Comparison of ENCODE assay signal across 8 mouse cellular contexts in genomic region chr2:25372644-25373391, GRCm38 (mm10). TPM values are rescaled to one million over a fixed set of nuclear protein-coding genes. Genes with fewer than 3 reads are reported as not detected.
DNase-seq lines count a peak whose midpoint lies in the region; ATAC-seq and TF ChIP-seq lines count a peak whose summit lies in the region.

No protein-coding gene starts in this region.

- peak overlapping the region; percentile 95 for H3K4me2 ChIP-seq in intestine, embryonic 14.5 days (ENCODE audit: low read length)
- peak overlapping the region; percentile 80 for H3K4me2 ChIP-seq in midbrain, embryonic 16.5 days (ENCODE audit: low read length)

- no peak for TF ChIP-seq CTCF in kidney, adult 2 months (conservative IDR thresholded peaks at IDR 0.05; ENCODE audit: insufficient read depth, insufficient read length, low read depth, low read length)

- peak; percentile 20; the same call in 1 of the 2 replicates for ATAC-seq in intestine, embryonic 14.5 days (replicated peaks; ENCODE audit: low FRiP score, low TSS enrichment, low read depth)
- ATAC-seq in midbrain, embryonic 16.5 days, result peak; percentile 16

- H3K27ac ChIP-seq in kidney, adult 2 months (ENCODE audit: insufficient read depth, low read depth, low read length), result no peak overlapping the region
- H3K27ac ChIP-seq in intestine, embryonic 14.5 days (ENCODE audit: low read depth), result no peak overlapping the region
- H3K27ac ChIP-seq in midbrain, embryonic 16.5 days (ENCODE audit: low read length), result no peak overlapping the region

- no peaks in the 10 kb centered on the region for H3K27me3 ChIP-seq in kidney, adult 2 months (replicated peaks; ENCODE audit: control insufficient read depth, insufficient read depth, low read length)
- no peaks in the 10 kb centered on the region for H3K27me3 ChIP-seq in intestine, embryonic 14.5 days (replicated peaks; ENCODE audit: control insufficient read depth, insufficient read depth, low read length)
- H3K27me3 ChIP-seq in midbrain, embryonic 16.5 days (ENCODE audit: control insufficient read depth, insufficient read depth, low read depth, low read length), result peaks cover 3% of the 10 kb centered on the region; the same call in 1 of the 2 replicates

- TF ChIP-seq POLR2A in kidney, adult 2 months (IDR thresholded peaks at IDR 0.05; ENCODE audit: low read depth, low read length), result no peak

- no peaks in the 10 kb centered on the region for H3K4me1 ChIP-seq in kidney, adult 2 months (ENCODE audit: control insufficient read depth, insufficient read depth, low read length)
- H3K4me1 ChIP-seq in intestine, embryonic 14.5 days (replicated peaks; ENCODE audit: control insufficient read depth, insufficient read depth, low read length), result peaks cover 14% of the 10 kb centered on the region
- H3K4me1 ChIP-seq in midbrain, embryonic 16.5 days (ENCODE audit: control insufficient read depth, insufficient read depth, low read length), result peaks cover 7% of the 10 kb centered on the region

- peak overlapping the region; percentile 51 for H3K4me3 ChIP-seq in kidney, adult 2 months (ENCODE audit: insufficient read depth, low read depth, low read length)
- H3K4me3 ChIP-seq in intestine, embryonic 14.5 days (ENCODE audit: low read depth, low read length), result peak overlapping the region; percentile 69
- peak overlapping the region; percentile 67 for H3K4me3 ChIP-seq in midbrain, embryonic 16.5 days (ENCODE audit: low read depth, low read length)

- no peaks in the 10 kb centered on the region for H3K36me3 ChIP-seq in kidney, adult 2 months (ENCODE audit: control insufficient read depth, insufficient read depth, low read length)
- peaks cover 28% of the 10 kb centered on the region for H3K36me3 ChIP-seq in intestine, embryonic 14.5 days (ENCODE audit: control insufficient read depth, insufficient read depth, low read length)
- H3K36me3 ChIP-seq in midbrain, embryonic 16.5 days (ENCODE audit: control insufficient read depth, insufficient read depth, low read length), result no peaks in the 10 kb centered on the region

- no peaks in the 10 kb centered on the region for H3K9me3 ChIP-seq in intestine, embryonic 14.5 days (ENCODE audit: control insufficient read depth, low read length)
- H3K9me3 ChIP-seq in midbrain, embryonic 16.5 days (replicated peaks; ENCODE audit: control insufficient read depth, low read length, poor library complexity, severe bottlenecking), result no peaks in the 10 kb centered on the region

- no peak for DNase-seq in kidney, adult 2 months
- no peak for DNase-seq in kidney, postnatal 10 days
- DNase-seq in c-Kit-positive CD71-positive TER-119-positive erythroid progenitor cells, embryonic 14.5 days (ENCODE audit: low spot score), result peak; percentile 60
- DNase-seq in intestine, embryonic 14.5 days (ENCODE audit: low spot score), result no peak
- no peak for DNase-seq in adipocyte (ENCODE audit: low spot score)
- no peak for DNase-seq in right cerebral cortex, postnatal 25 days
- no peak for DNase-seq in kidney, adult 9 months

- 7% methylated on average over 42 of the region's 42 CpGs for WGBS in kidney, adult 2 months
- 2% methylated on average over 42 of the region's 42 CpGs for WGBS in intestine, embryonic 14.5 days
- WGBS in midbrain, embryonic 16.5 days, result 2% methylated on average over 42 of the region's 42 CpGs

- H3K9ac ChIP-seq in intestine, embryonic 14.5 days (ENCODE audit: low read length), result peak overlapping the region; percentile 59
- peak overlapping the region; percentile 71 for H3K9ac ChIP-seq in midbrain, embryonic 16.5 days (ENCODE audit: low read depth, low read length)

RNA-seq across cellular contexts. Expression of gene Sapcd2, which starts 0.7 kb away (rescaled TPM):
- 0.20 and 0.34 TPM in 2 replicates for polyA plus RNA-seq in kidney, adult 2 months (2012; rRNA removed)
- polyA plus RNA-seq in intestine, embryonic 14.5 days (2014; fragmentation: Nextera tagmentation; extraction: Ambion mirVana), result 43.2 and 47.4 TPM in 2 replicates
- 9.0 and 9.2 TPM in 2 replicates for polyA plus RNA-seq in midbrain, embryonic 16.5 days (2015; fragmentation: Nextera tagmentation; extraction: Ambion mirVana)

RNA-seq across cellular contexts. Expression of gene Uap1l1, which starts 7.3 kb away (rescaled TPM):
- 125 and 133 TPM in 2 replicates for polyA plus RNA-seq in kidney, adult 2 months (2012; rRNA removed)
- polyA plus RNA-seq in intestine, embryonic 14.5 days (2014; fragmentation: Nextera tagmentation; extraction: Ambion mirVana), result 36.3 and 46.0 TPM in 2 replicates
- 4.6 and 5.2 TPM in 2 replicates for polyA plus RNA-seq in midbrain, embryonic 16.5 days (2015; fragmentation: Nextera tagmentation; extraction: Ambion mirVana)

RNA-seq across cellular contexts. Expression of gene Dpp7, which starts 16.7 kb away (rescaled TPM):
- polyA plus RNA-seq in kidney, adult 2 months (2012; rRNA removed), result 167 and 171 TPM in 2 replicates
- polyA plus RNA-seq in intestine, embryonic 14.5 days (2014; fragmentation: Nextera tagmentation; extraction: Ambion mirVana), result 24.1 and 26.5 TPM in 2 replicates
- 22.6 and 26.2 TPM in 2 replicates for polyA plus RNA-seq in midbrain, embryonic 16.5 days (2015; fragmentation: Nextera tagmentation; extraction: Ambion mirVana)

RNA-seq across cellular contexts. Expression of gene Entpd2, which starts 22.9 kb away (rescaled TPM):
- 18.8 and 23.8 TPM in 2 replicates for polyA plus RNA-seq in kidney, adult 2 months (2012; rRNA removed)
- 5.9 and 7.4 TPM in 2 replicates for polyA plus RNA-seq in intestine, embryonic 14.5 days (2014; fragmentation: Nextera tagmentation; extraction: Ambion mirVana)
- polyA plus RNA-seq in midbrain, embryonic 16.5 days (2015; fragmentation: Nextera tagmentation; extraction: Ambion mirVana), result 3.7 and 9.0 TPM in 2 replicates

RNA-seq across cellular contexts. Expression of gene Npdc1, which starts 26.3 kb away (rescaled TPM):
- 73.7 and 99.5 TPM in 2 replicates for polyA plus RNA-seq in kidney, adult 2 months (2012; rRNA removed)
- polyA plus RNA-seq in intestine, embryonic 14.5 days (2014; fragmentation: Nextera tagmentation; extraction: Ambion mirVana), result 42.2 and 45.4 TPM in 2 replicates
- polyA plus RNA-seq in midbrain, embryonic 16.5 days (2015; fragmentation: Nextera tagmentation; extraction: Ambion mirVana), result 481 and 529 TPM in 2 replicates
